Mouse (Mus musculus): ENCODE results near the gene Fubp3.

Gene Fubp3

GRCm38 (mm10) chr2:31633531-31633930 lies 61.1 kb downstream of the Fubp3 start:
- no peak for DNase-seq (ENCODE audit: low read depth)

- no peak for DNase-seq (ENCODE audit: low read depth)
Observed at GRCm38 (mm10) chr2:31635281-31636137, 63.1 kb downstream of the Fubp3 start.

- no peak for DNase-seq (ENCODE audit: low read depth)
Observed at GRCm38 (mm10) chr2:31636138-31636741, 63.8 kb downstream of the Fubp3 start.

GRCm38 (mm10) chr2:31636742-31637141 lies 64.3 kb downstream of the Fubp3 start:
- DNase-seq (ENCODE audit: low read depth): no peak

- DNase-seq (ENCODE audit: low read depth): no peak
Observed at GRCm38 (mm10) chr2:31637311-31637710, 64.9 kb downstream of the Fubp3 start.

GRCm38 (mm10) chr2:31637807-31638206 lies 65.4 kb downstream of the Fubp3 start:
- DNase-seq (ENCODE audit: low read depth): no peak

GRCm38 (mm10) chr2:31638581-31639465 lies 66.4 kb downstream of the Fubp3 start:
- DNase-seq (ENCODE audit: low read depth): no peak

- DNase-seq (ENCODE audit: low read depth): no peak
Observed at GRCm38 (mm10) chr2:31639466-31639760, 67.0 kb downstream of the Fubp3 start.

GRCm38 (mm10) chr2:31639901-31640608 lies 67.6 kb downstream of the Fubp3 start, which contains the start of gene Prdm12:
Gene Prdm12 (plus strand): TSS chr2:31640037.
- no peak for DNase-seq (ENCODE audit: low read depth)

- no peak for DNase-seq (ENCODE audit: low read depth)
Observed at GRCm38 (mm10) chr2:31640609-31641507, 68.4 kb downstream of the Fubp3 start.

- no peak for DNase-seq (ENCODE audit: low read depth)
Observed at GRCm38 (mm10) chr2:31641508-31641830, 69.0 kb downstream of the Fubp3 start.

- no peak for DNase-seq (ENCODE audit: low read depth)
Observed at GRCm38 (mm10) chr2:31641929-31642328, 69.5 kb downstream of the Fubp3 start.

GRCm38 (mm10) chr2:31653971-31654853 lies 81.8 kb downstream of the Fubp3 start:
- DNase-seq (ENCODE audit: low read depth): no peak

GRCm38 (mm10) chr2:31654854-31655559 lies 82.6 kb downstream of the Fubp3 start:
- DNase-seq (ENCODE audit: low read depth): no peak

GRCm38 (mm10) chr2:31656374-31656773 lies 83.9 kb downstream of the Fubp3 start:
- DNase-seq (ENCODE audit: low read depth): no peak

- no peak for DNase-seq (ENCODE audit: low read depth)
Observed at GRCm38 (mm10) chr2:31662939-31663803, 90.7 kb downstream of the Fubp3 start.

GRCm38 (mm10) chr2:31663804-31664180 lies 91.3 kb downstream of the Fubp3 start:
- no peak for DNase-seq (ENCODE audit: low read depth)
